Mouse (Mus musculus): ENCODE measurements around the gene Nptx1. TPM values are rescaled to one million over a fixed set of nuclear protein-coding genes. Genes with fewer than 3 reads are reported as not detected.
A peak's percentile ranks its signal among the peaks of the same experiment; 100 is the strongest.

Nptx1 gene
- polyA plus RNA-seq, 1 experiment, result 0.85 TPM

DNA sequence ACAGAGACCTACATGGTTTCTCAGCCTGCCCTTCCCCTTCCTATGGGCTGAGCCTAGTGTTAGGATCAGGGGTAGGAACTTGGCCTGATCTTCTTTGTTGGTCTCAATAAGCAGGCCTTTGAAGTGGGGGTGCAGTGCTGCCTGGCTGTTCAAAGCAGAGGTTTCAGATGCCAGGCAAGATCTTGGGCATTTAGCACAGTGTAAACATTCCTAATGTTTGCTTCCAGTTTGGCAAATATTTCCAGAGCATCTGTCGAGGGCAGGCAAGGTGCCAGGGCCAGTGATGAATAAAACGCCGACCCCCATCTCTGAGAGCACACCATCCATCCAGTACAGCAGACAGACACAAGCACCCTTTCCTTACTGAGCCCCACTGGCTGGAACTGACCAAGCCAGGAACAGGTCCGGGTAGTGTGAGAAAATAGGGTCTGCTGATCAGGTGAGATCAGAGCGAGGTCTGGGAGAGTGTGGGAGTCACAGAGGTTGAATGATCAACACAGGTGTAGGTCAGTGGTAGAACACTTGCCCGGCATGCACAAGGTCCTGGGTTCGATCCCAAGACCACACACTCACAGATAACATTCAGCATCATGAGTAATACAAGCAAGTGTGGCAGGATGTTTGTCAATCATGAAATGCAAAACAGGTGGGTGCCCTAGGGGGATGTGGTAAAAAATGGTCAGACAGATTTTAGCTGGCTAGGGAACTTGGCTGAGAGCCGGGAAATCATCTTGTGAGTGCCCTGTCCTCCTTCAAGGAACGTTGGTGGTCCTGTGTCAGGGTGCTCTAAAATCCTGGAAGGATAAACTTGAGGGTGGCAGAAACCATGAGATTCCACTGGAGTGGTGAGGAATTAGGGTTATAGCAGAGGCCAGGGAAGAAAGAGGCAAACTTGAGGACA, 5.6 kb upstream of the Nptx1 start:
- 74% methylated on average over 9 of the region's 9 CpGs for WGBS
- no peak overlapping the region for H3K4me3 ChIP-seq (ENCODE audit: control insufficient read depth, insufficient read depth, low read length)

DNA sequence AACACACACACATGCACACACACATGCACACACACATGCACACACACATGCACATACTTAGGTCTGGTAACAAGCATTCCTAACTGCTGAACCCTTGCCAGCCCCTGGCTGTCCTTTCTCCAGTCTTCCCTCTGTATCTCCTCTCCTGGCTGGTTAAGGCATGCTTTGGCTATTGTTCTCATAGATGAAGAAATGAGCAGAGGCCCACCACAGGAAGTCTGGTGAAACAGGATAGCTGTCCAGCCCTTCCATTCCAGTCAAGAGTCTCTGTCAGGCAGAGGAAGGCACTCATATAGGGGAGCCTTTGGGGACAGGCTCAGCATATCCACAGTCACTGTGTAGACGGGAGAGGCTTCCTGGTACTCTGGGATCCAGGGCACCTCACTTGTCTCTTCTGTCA, 4.7 kb upstream of the Nptx1 start:
- TF ChIP-seq CTCF (IDR thresholded peaks at IDR 0.05; ENCODE audit: borderline replicate concordance, control insufficient read depth, extremely low read depth, insufficient read depth, low read length, poor library complexity) (no peak), POLR2A (IDR thresholded peaks at IDR 0.05; ENCODE audit: control insufficient read depth, extremely low read depth, insufficient read depth, low read length, poor library complexity) (no peak)
- H3K27ac ChIP-seq (ENCODE audit: control insufficient read depth, insufficient read depth, low read length), result no peak overlapping the region
- H3K4me1 ChIP-seq (replicated peaks; ENCODE audit: control insufficient read depth, insufficient read depth, low read length), result peaks cover 15% of the 10 kb centered on the region
- no peak for DNase-seq
- WGBS, result 87% methylated on average over 1 of the region's 1 CpGs
- peaks cover 27% of the 10 kb centered on the region for H3K27me3 ChIP-seq (ENCODE audit: control insufficient read depth, insufficient read depth, low read length)
- no peak overlapping the region for H3K4me3 ChIP-seq (ENCODE audit: control insufficient read depth, insufficient read depth, low read length)
- H3K36me3 ChIP-seq (ENCODE audit: control insufficient read depth, insufficient read depth, low read length), result no peaks in the 10 kb centered on the region

More for the DNA sequence above, 5.6 kb upstream of the Nptx1 start:
- no peaks in the 10 kb centered on the region for H3K36me3 ChIP-seq (ENCODE audit: control insufficient read depth, insufficient read depth, low read length)
- H3K27me3 ChIP-seq (ENCODE audit: control insufficient read depth, insufficient read depth, low read length), result peaks cover 19% of the 10 kb centered on the region
- DNase-seq, result no peak
- no peak for TF ChIP-seq CTCF (IDR thresholded peaks at IDR 0.05; ENCODE audit: borderline replicate concordance, control insufficient read depth, extremely low read depth, insufficient read depth, low read length, poor library complexity)
- TF ChIP-seq POLR2A (IDR thresholded peaks at IDR 0.05; ENCODE audit: control insufficient read depth, extremely low read depth, insufficient read depth, low read length, poor library complexity), result no peak
- H3K27ac ChIP-seq (ENCODE audit: control insufficient read depth, insufficient read depth, low read length), result no peak overlapping the region
- peaks cover 6% of the 10 kb centered on the region; the same call in 1 of the 2 replicates for H3K4me1 ChIP-seq (replicated peaks; ENCODE audit: control insufficient read depth, insufficient read depth, low read length)

DNA sequence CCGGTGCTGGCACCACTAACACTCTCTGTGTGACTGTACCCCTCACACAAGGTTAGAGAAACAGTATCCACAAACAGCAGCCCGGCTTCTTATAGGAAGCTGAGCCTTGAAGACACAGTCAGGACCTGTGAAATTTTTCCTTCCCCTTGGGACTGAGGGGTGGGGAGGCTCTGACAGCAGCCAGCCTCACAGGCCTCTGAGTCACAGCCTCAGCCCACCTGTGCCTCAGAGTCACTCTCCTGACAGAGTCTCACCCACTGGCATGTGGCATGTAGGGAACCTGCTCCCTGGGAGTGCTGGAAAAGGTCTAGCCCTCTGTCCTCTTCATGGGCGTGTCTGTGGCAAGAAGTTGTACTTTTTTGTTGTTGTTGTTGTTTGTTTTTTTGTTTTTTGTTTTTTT, 3.9 kb upstream of the Nptx1 start:
- no peak for TF ChIP-seq CTCF (IDR thresholded peaks at IDR 0.05; ENCODE audit: borderline replicate concordance, control insufficient read depth, extremely low read depth, insufficient read depth, low read length, poor library complexity)
- TF ChIP-seq POLR2A (IDR thresholded peaks at IDR 0.05; ENCODE audit: control insufficient read depth, extremely low read depth, insufficient read depth, low read length, poor library complexity), result no peak
- Histone ChIP-seq H3K4me3 (ENCODE audit: control insufficient read depth, insufficient read depth, low read length) (no peak overlapping the region), H3K36me3 (ENCODE audit: control insufficient read depth, insufficient read depth, low read length) (no peaks in the 10 kb centered on the region), H3K27me3 (ENCODE audit: control insufficient read depth, insufficient read depth, low read length) (peaks cover 34% of the 10 kb centered on the region), H3K4me1 (replicated peaks; ENCODE audit: control insufficient read depth, insufficient read depth, low read length) (peaks cover 17% of the 10 kb centered on the region), H3K27ac (ENCODE audit: control insufficient read depth, insufficient read depth, low read length) (no peak overlapping the region)
- WGBS, result 84% methylated on average over 3 of the region's 3 CpGs
- no peak for DNase-seq

DNA sequence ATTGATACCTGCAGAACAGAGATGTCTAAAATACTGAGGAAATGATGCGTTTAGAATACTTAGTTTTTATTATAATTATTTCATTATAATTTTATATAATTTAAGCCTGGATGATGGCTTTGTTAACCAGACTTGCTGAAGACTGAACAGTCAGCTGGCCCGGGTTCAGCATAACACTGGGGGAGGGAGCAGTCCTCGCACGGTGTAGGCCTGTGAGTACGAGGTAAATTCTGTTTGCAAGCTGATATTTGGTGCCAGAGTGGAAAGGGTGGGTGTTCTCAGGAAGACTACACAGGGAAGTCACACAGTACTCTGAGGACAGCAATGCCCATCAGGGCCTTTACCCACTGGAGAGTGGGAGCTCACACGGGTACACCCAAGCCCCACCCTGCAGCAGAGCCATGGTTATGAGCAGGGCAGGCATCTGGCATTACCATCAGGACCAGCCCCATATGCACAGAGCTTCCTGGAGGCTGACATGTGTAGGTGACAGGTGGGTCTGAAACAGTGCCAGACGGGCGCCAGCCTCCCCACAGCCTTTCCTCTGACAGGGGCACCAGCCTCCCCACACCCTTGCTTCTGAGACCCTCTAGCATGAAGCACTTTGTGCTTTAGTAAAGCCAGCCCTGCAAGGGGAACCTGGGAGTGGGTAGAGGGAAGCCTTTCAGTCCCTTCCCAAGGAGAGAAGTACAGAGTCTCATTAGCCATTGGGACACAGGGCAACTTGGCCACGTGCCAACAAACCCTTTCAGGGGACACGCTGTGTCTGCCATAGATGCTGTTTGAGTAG, 3.2 kb upstream of the Nptx1 start:
- H3K4me3 ChIP-seq (ENCODE audit: control insufficient read depth, insufficient read depth, low read length), result no peak overlapping the region
- H3K36me3 ChIP-seq (ENCODE audit: control insufficient read depth, insufficient read depth, low read length), result no peaks in the 10 kb centered on the region
- DNase-seq, result no peak
- peaks cover 41% of the 10 kb centered on the region for H3K27me3 ChIP-seq (ENCODE audit: control insufficient read depth, insufficient read depth, low read length)
- WGBS, result 54% methylated on average over 10 of the region's 10 CpGs
- TF ChIP-seq CTCF (IDR thresholded peaks at IDR 0.05; ENCODE audit: borderline replicate concordance, control insufficient read depth, extremely low read depth, insufficient read depth, low read length, poor library complexity) (no peak), POLR2A (IDR thresholded peaks at IDR 0.05; ENCODE audit: control insufficient read depth, extremely low read depth, insufficient read depth, low read length, poor library complexity) (no peak)
- peaks cover 17% of the 10 kb centered on the region for H3K4me1 ChIP-seq (replicated peaks; ENCODE audit: control insufficient read depth, insufficient read depth, low read length)
- H3K27ac ChIP-seq (ENCODE audit: control insufficient read depth, insufficient read depth, low read length), result no peak overlapping the region

DNA sequence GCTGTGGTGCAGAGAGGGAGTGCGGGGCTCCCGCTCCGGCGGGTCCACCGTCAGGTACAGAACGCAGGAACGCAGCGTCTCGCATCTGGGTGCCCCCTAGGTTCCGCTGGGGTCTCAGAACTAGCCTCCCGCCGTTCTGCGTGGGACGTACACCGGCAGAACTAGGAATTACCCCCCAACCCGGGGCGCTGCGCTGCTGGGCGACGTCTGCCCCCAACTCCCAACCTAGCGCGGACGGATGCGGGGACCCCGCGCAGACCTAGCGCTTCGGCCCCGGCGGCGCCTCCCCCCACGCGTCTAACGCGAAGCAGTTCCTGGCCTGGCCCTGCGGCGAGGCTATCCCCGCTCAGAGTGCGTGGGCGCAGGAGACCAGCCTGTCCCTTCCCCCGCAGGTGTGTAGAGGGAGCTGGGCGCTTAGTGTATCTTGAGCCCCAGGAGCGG, 1.8 kb upstream of the Nptx1 start:
- 5% methylated on average over 43 of the region's 43 CpGs for WGBS
- no peak for DNase-seq

DNA sequence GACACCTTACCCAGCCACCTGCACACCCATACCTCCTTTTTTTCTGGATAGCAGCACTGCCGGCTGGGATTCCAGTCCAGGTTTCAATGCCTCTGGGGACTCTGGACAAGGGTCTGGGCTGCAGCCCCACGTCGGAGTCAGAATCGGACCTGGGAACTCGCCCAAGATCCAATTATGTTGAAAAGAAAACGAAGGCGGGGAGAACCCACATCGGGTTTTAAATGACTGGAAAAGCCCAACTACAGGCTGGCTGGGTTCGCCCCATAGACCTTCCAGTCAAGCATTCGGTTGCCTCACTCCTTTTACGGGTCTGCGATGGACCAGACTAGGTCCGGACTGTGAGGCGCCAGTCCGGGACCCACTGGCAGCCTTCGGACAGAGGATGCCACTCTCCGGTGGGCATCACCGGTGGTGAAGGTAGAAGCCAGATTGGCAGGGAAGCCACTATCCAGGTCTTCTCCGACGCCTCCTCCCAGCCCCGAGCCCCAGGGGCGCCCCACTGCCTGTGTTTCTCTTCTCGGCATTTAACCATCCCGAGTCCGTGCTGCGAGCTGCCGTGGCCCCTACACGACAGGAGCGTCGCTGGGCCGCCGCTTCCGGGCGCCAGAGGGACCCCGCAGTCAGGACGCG, 1.3 kb upstream of the Nptx1 start:
- H3K4me3 ChIP-seq (ENCODE audit: control insufficient read depth, insufficient read depth, low read length), result no peak overlapping the region
- 4% methylated on average over 37 of the region's 37 CpGs for WGBS
- TF ChIP-seq CTCF (IDR thresholded peaks at IDR 0.05; ENCODE audit: borderline replicate concordance, control insufficient read depth, extremely low read depth, insufficient read depth, low read length, poor library complexity) (no peak), POLR2A (IDR thresholded peaks at IDR 0.05; ENCODE audit: control insufficient read depth, extremely low read depth, insufficient read depth, low read length, poor library complexity) (no peak)
- peak; percentile 5 for DNase-seq
- H3K27me3 ChIP-seq (ENCODE audit: control insufficient read depth, insufficient read depth, low read length), result peaks cover 44% of the 10 kb centered on the region
- peaks cover 17% of the 10 kb centered on the region for H3K4me1 ChIP-seq (replicated peaks; ENCODE audit: control insufficient read depth, insufficient read depth, low read length)
- no peaks in the 10 kb centered on the region for H3K36me3 ChIP-seq (ENCODE audit: control insufficient read depth, insufficient read depth, low read length)
- no peak overlapping the region for H3K27ac ChIP-seq (ENCODE audit: control insufficient read depth, insufficient read depth, low read length)

More for the DNA sequence above, 1.8 kb upstream of the Nptx1 start:
- Histone ChIP-seq H3K4me1 (replicated peaks; ENCODE audit: control insufficient read depth, insufficient read depth, low read length) (peaks cover 17% of the 10 kb centered on the region), H3K27me3 (ENCODE audit: control insufficient read depth, insufficient read depth, low read length) (peaks cover 44% of the 10 kb centered on the region), H3K36me3 (ENCODE audit: control insufficient read depth, insufficient read depth, low read length) (no peaks in the 10 kb centered on the region), H3K4me3 (ENCODE audit: control insufficient read depth, insufficient read depth, low read length) (no peak overlapping the region), H3K27ac (ENCODE audit: control insufficient read depth, insufficient read depth, low read length) (no peak overlapping the region)
- TF ChIP-seq POLR2A (IDR thresholded peaks at IDR 0.05; ENCODE audit: control insufficient read depth, extremely low read depth, insufficient read depth, low read length, poor library complexity), result no peak
- no peak for TF ChIP-seq CTCF (IDR thresholded peaks at IDR 0.05; ENCODE audit: borderline replicate concordance, control insufficient read depth, extremely low read depth, insufficient read depth, low read length, poor library complexity)
